Mouse (Mus musculus) neural tube, embryonic 14.5 days (tissue): ENCODE measurements around the gene Spdya. TPM values are rescaled to one million over a fixed set of nuclear protein-coding genes. Genes with fewer than 3 reads are reported as not detected.

Experiments used
- polyA plus RNA-seq: library from polyadenylated mRNA; unstranded; fragments of >200 nt; fragmentation: Nextera tagmentation; extraction: Ambion mirVana; gene quantifications from 2 replicates; pipeline ENCODE4 v1.2.1, GENCODE M21; 2014

Gene Spdya
- polyA plus RNA-seq, 1 experiment from 2014 or later = 2.5 TPM

Other genes starting within 250 kb of the Spdya start
- gene Emilin2, start 240.1 kb upstream of the Spdya start, polyA plus RNA-seq = 1.7 and 2.0 TPM in 2 replicates
- 2.2 and 2.5 TPM in 2 replicates for gene Gm4707, start 92.1 kb upstream of the Spdya start, polyA plus RNA-seq
- 63.8 and 70.4 TPM in 2 replicates for gene Smchd1, start 76.7 kb upstream of the Spdya start, polyA plus RNA-seq
- 3.1 and 4.2 TPM in 2 replicates for gene Ndc80, start 25.2 kb upstream of the Spdya start, polyA plus RNA-seq
- 50.9 and 53.1 TPM in 2 replicates for gene Wdr43, start 63.8 kb downstream of the Spdya start, polyA plus RNA-seq
- gene Togaram2, start 121.2 kb downstream of the Spdya start, polyA plus RNA-seq = 0.36 and 1.2 TPM in 2 replicates
- gene Pcare, start 200.8 kb downstream of the Spdya start, polyA plus RNA-seq = not detected in 2 replicates
- 20.9 and 22.5 TPM in 2 replicates for gene Clip4, start 216.4 kb downstream of the Spdya start, polyA plus RNA-seq